Mouse (Mus musculus): ENCODE data around the gene Khdrbs1. TPM values are rescaled to one million over a fixed set of nuclear protein-coding genes. Genes with fewer than 3 reads are reported as not detected.
"Not testable (repeated sequence)": the region's sequence is repeated elsewhere in the genome, so short reads cannot be mapped to it uniquely, and the experiment has no call there.

Khdrbs1 gene
- polyA plus RNA-seq, 1 experiment from 2014 or later = 168 TPM

DNA sequence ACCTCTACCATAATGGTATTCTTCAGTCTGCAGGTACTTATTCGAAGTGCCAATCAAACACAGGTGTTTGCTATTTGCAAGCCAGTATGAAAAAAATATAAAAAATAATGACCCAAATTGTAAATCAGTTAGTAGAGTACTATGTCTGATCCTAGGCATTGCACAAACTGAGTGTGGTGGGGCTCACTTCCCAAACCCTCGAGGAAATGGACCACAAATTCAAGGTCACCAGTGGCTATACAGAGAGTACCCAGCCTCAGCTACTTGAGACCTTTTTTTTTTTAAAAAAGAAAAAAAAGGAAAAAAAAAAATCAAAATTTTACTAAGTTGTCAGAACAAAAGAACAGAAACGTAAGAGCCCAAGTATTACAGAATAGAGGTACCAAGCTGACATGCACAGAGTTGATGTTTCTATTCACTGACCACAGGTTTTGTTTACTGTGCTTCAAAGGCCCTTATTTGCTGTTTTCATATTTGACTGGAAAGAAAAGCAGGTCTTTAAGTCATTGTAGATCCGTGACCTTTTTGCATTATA lies 2.9 kb downstream of the Khdrbs1 start:
- WGBS = 90% methylated on average over 4 of the region's 4 CpGs
- Histone ChIP-seq H3K27me3 (ENCODE audit: insufficient read depth, poor library complexity, severe bottlenecking) (no peaks in the 10 kb centered on the region), H3K9me3 (no peaks in the 10 kb centered on the region), H3K27ac (no peak overlapping the region), H3K36me3 (peaks cover 51% of the 10 kb centered on the region), H3K4me3 (peak overlapping the region; percentile 97), H3K4me1 (replicated peaks) (peaks cover 31% of the 10 kb centered on the region)
- no peak for DNase-seq (ENCODE audit: low spot score)

DNA sequence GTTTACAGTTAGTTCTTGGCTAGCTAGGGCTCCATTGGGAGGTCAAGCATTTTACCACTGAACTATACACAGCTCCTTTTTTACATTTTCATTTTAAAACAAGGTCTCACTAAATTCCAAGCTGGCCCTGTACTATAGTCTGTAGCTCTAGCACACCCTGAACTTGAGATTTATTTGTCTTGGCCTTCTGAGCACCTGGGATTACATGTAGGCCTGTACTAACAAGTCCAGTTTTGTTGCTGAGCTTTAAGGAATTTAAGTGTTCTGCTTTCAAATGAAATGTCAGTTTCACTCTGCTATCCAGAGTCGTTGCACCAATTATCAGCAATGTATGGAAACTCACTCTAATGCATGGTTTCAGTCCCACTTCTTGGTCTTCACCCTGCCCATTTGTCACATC lies 5.9 kb downstream of the Khdrbs1 start:
- H3K9me3 ChIP-seq = no peaks in the 10 kb centered on the region
- H3K27ac ChIP-seq = no peak overlapping the region
- no peaks in the 10 kb centered on the region for H3K27me3 ChIP-seq (ENCODE audit: insufficient read depth, poor library complexity, severe bottlenecking)
- no peak overlapping the region for H3K4me3 ChIP-seq
- 90% methylated on average over 1 of the region's 1 CpGs for WGBS
- H3K36me3 ChIP-seq = peaks cover 81% of the 10 kb centered on the region
- H3K4me1 ChIP-seq (replicated peaks) = peaks cover 20% of the 10 kb centered on the region
- no peak for DNase-seq (ENCODE audit: low spot score)

DNA sequence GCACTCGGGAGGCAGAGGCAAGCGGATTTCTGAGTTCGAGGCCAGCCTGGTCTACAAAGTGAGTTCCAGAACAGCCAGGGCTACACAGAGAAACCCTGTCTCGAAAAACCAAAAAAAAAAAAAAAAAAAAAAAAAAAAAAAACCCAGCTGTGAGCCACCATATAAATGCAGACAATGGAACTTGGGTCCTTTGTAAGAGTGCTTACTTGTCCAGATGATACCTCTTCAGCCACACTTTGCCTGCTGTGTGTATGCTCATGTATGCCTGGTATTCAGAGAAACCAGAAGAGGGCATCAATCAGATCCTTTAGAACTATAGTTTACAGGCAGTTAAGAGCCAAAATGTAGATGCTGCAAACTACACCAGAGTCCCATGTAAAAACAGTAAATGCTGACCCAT lies 6.6 kb downstream of the Khdrbs1 start:
- DNase-seq (ENCODE audit: low spot score); H3K4me3 ChIP-seq; H3K27me3 ChIP-seq (ENCODE audit: insufficient read depth, poor library complexity, severe bottlenecking); H3K27ac ChIP-seq; H3K9me3 ChIP-seq: not testable (repeated sequence)
- 98% methylated on average over 4 of the region's 4 CpGs for WGBS
- peaks cover 19% of the 10 kb centered on the region for H3K4me1 ChIP-seq (replicated peaks)
- H3K36me3 ChIP-seq = peaks cover 87% of the 10 kb centered on the region

DNA sequence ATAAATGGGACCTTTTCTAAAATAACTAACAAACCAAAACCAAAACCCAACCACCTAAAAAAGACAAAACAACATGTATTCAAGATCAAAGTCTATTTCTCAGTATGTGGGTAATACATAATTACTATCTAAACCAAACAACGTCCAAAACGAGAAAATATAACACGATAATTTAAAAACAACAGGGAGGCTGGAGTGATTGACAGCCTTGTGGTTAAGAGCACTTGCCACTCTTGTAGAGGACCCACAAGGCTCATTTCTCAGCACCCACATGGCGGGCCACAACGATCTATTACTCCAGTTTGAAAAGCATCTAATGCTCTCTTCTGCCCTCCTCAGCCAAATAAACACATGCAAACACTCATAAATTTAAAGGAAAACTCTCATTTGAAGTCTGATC lies 10.7 kb downstream of the Khdrbs1 start:
- Histone ChIP-seq H3K4me1 (replicated peaks) (no peaks in the 10 kb centered on the region), H3K9me3 (no peaks in the 10 kb centered on the region), H3K27me3 (ENCODE audit: insufficient read depth, poor library complexity, severe bottlenecking) (no peaks in the 10 kb centered on the region), H3K27ac (no peak overlapping the region), H3K36me3 (peaks cover 94% of the 10 kb centered on the region), H3K4me3 (no peak overlapping the region)
- 95% methylated on average over 5 of the region's 5 CpGs for WGBS
- no peak for DNase-seq (ENCODE audit: low spot score)

DNA sequence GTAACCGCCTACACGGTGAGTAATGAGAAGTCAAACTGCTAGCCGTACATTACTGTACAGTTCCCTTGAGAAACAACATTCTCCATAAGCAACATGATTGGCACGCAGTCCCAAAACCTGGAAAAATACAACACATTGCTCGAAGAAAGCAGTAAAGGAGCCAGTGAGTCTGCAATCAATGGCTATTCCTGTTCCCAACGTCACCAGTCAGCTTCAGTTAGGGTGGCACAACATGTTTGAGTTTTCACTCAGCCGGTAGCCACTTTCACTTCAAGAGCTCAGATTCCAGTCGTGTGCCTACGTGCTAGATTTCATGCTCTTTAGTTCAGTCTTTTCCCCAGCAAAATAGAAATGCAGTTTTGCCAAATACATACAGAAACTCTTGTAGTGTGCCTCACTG lies 25.8 kb downstream of the Khdrbs1 start:
- H3K9me3 ChIP-seq = no peaks in the 10 kb centered on the region
- peaks cover 93% of the 10 kb centered on the region for H3K36me3 ChIP-seq
- 92% methylated on average over 9 of the region's 9 CpGs for WGBS
- H3K27ac ChIP-seq = no peak overlapping the region
- no peaks in the 10 kb centered on the region for H3K27me3 ChIP-seq (ENCODE audit: insufficient read depth, poor library complexity, severe bottlenecking)
- H3K4me3 ChIP-seq = no peak overlapping the region
- no peak for DNase-seq (ENCODE audit: low spot score)
- no peaks in the 10 kb centered on the region for H3K4me1 ChIP-seq (replicated peaks)

DNA sequence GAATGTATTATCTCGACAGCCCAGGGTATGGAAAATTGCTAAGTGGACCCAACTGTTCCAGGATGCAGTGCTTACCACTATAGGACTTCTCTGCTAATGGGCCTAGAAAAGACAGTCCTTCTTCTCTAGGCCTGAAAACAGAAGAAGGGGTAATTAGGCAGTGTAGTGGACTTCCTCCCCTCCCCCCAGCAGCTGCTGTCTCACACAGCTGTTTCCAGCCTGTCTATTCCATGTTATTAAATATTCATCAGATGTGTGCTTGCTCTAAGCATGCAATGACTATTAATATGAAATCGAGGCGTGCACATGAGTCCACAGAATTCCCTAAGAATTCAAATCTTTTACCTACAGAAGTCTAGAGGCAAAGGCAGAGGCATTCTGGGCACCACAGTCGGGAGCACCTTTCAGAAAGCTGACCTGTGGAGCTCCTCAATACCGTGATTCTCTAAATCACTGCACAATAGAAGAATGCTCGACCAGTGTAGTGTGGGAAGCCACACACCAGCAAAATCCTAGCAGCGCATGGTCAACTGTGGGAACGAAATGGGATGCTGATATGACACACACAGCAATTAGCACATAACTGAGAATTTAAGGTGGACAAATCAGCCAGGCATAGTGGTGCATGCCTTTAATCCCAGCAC lies 32.5 kb downstream of the Khdrbs1 start:
- peak; percentile 31 for DNase-seq (ENCODE audit: low spot score)
- H3K4me1 ChIP-seq (replicated peaks) = 0 out of 2 replicates have a peak, but pooled peaks cover 4% of the 10 kb centered on the region
- H3K4me3 ChIP-seq = no peak overlapping the region
- H3K9me3 ChIP-seq = no peaks in the 10 kb centered on the region
- H3K36me3 ChIP-seq = peaks cover 100% of the 10 kb centered on the region
- WGBS = 84% methylated on average over 8 of the region's 8 CpGs
- H3K27me3 ChIP-seq (ENCODE audit: insufficient read depth, poor library complexity, severe bottlenecking) = no peaks in the 10 kb centered on the region
- H3K27ac ChIP-seq = peak overlapping the region; percentile 53; the same call in 1 of the 2 replicates

DNA sequence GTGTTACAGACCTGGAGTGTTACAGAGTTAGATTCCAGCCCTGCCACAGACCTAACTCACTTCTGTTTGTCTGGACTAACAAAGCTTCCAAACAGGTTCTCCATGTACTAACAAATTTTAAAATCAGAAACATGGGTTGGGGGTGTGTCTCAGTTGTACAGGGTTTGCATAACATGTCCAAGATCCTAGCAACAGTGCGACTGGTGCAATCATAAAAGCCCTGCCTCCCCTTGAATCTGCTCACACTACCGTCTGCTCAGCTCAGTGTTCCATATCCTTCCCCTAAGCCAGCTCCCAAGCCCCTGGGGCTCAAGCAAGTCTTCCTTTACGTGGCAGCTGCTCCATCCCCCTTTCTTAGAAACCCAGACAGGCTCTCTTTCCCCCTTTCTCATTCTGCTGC lies 35.4 kb downstream of the Khdrbs1 start:
- DNase-seq (ENCODE audit: low spot score) = no peak
- no peak overlapping the region for H3K27ac ChIP-seq
- peaks cover 18% of the 10 kb centered on the region for H3K4me1 ChIP-seq (replicated peaks)
- peaks cover 100% of the 10 kb centered on the region for H3K36me3 ChIP-seq
- no peak overlapping the region for H3K4me3 ChIP-seq
- 78% methylated on average over 3 of the region's 3 CpGs for WGBS
- no peaks in the 10 kb centered on the region for H3K27me3 ChIP-seq (ENCODE audit: insufficient read depth, poor library complexity, severe bottlenecking)
- H3K9me3 ChIP-seq = no peaks in the 10 kb centered on the region

DNA sequence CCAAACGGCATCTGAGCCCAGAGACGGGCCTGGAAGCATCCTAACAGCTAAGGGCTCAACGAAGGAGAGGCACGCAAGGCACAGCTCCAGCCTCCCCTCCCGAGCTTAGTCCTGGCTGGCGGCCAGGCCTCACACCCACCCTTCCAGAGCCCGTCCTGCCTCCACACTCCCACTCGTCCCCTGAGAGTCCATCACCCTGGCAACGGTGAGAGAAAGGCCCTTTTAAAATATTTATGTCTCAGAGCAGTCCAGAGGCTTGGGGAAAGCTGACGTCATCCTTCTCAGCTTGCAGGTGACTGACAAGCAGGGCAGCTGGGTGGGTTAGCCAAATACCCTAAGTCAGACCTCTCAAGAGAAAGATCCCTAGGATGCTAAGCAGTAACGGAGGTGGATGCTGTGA lies 39.6 kb downstream of the Khdrbs1 start:
- peaks cover 70% of the 10 kb centered on the region for H3K36me3 ChIP-seq
- H3K9me3 ChIP-seq = no peaks in the 10 kb centered on the region
- H3K27ac ChIP-seq = peak overlapping the region; percentile 80
- peak; percentile 54 for DNase-seq (ENCODE audit: low spot score)
- 45% methylated on average over 11 of the region's 11 CpGs for WGBS
- H3K4me1 ChIP-seq (replicated peaks) = peaks cover 16% of the 10 kb centered on the region
- no peaks in the 10 kb centered on the region for H3K27me3 ChIP-seq (ENCODE audit: insufficient read depth, poor library complexity, severe bottlenecking)
- H3K4me3 ChIP-seq = no peak overlapping the region

DNA sequence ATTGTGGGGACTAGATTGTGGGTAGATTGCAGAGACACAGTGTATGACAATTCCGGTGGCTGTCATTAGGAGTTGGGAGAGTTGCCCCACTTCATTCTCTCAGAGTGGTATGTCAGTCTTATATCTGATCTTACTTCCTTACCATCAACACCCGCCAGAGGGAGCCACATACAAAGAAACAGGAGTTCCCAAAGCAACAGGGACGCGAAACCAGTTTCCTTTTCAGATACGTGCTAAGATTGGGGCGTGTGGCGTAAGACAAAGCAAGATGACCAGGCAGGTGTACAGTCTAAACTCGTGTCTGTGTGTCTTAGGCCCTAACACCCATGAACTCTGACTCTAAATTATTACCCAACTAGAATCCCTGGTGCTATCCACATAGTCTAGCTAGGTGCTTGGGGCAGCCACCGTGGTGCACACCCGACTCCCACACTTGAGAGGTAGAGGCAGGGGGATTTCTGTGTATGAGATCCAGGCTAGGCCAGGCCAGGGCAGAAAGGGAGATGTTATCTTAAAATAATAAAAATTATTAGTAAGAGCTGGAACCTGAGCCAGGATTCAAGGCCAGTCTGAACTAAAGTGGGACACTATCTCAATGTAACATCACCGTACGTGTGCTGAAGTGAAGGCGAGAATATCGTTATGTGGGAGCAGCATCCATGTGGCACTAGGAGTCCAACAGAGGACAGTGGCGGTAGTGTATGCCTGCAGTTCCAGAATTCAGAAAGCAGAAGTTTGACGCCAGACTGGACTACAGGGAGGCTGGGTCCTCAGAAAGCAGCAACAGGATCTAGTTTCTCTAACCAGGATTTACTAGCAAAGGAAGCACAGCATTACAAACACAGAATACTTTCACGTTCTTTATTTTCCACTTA lies 40.4 kb downstream of the Khdrbs1 start:
- Histone ChIP-seq H3K27me3 (ENCODE audit: insufficient read depth, poor library complexity, severe bottlenecking) (no peaks in the 10 kb centered on the region), H3K36me3 (peaks cover 63% of the 10 kb centered on the region), H3K27ac (peak overlapping the region; percentile 80), H3K9me3 (no peaks in the 10 kb centered on the region), H3K4me1 (replicated peaks) (peaks cover 22% of the 10 kb centered on the region), H3K4me3 (no peak overlapping the region)
- WGBS = 62% methylated on average over 17 of the region's 17 CpGs
- peak; percentile 85 for DNase-seq (ENCODE audit: low spot score)

DNA sequence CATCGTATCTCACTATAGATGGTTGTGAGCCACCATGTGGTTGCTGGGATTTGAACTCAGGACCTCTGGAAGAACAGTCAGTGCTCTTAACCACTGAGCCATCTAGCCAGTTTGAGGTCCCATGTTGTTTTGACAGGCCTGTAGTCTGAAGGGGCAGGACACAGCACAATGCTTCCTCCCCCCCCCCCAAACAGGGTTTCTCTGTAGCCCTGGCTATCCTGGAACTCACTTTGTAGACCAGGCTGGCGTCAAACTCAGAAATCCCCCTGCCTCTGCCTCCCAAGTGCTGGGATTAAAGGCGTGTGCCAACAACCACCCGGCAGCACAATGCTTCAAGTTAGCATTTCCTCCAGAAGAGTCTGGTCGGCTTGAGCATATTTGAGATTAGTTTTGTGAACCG lies 41.4 kb downstream of the Khdrbs1 start:
- peaks cover 52% of the 10 kb centered on the region for H3K36me3 ChIP-seq

DNA sequence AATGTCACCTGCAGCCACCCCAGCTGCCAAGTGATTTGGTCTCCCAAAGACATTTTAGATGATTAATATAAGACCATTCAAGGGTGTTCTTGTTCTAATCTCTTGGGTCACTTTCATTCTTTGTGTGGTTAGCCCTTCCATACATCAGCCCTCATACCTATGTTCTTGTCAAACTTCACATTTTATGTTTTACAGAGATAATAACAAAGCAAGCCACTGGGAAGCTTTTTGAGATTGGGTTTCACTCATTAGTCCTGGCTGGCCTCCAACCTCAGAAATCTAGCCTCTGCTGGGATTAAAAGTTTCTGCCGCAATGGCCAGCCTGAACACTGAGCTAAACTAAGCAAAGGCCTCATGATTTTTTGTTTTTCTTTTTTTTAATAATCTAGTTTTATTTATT lies 41.9 kb downstream of the Khdrbs1 start:
- no peak for DNase-seq (ENCODE audit: low spot score)
- Histone ChIP-seq H3K27me3 (ENCODE audit: insufficient read depth, poor library complexity, severe bottlenecking) (no peaks in the 10 kb centered on the region), H3K4me1 (replicated peaks) (peaks cover 32% of the 10 kb centered on the region), H3K9me3 (no peaks in the 10 kb centered on the region), H3K36me3 (peaks cover 48% of the 10 kb centered on the region), H3K4me3 (no peak overlapping the region), H3K27ac (no peak overlapping the region)
- WGBS = 92% methylated on average over 1 of the region's 1 CpGs

More for the DNA sequence above, 41.4 kb downstream of the Khdrbs1 start:
- DNase-seq (ENCODE audit: low spot score); H3K4me3 ChIP-seq; H3K27me3 ChIP-seq (ENCODE audit: insufficient read depth, poor library complexity, severe bottlenecking); H3K9me3 ChIP-seq; H3K27ac ChIP-seq: not testable (repeated sequence)
- WGBS = 94% methylated on average over 6 of the region's 6 CpGs
- peaks cover 27% of the 10 kb centered on the region for H3K4me1 ChIP-seq (replicated peaks)

DNA sequence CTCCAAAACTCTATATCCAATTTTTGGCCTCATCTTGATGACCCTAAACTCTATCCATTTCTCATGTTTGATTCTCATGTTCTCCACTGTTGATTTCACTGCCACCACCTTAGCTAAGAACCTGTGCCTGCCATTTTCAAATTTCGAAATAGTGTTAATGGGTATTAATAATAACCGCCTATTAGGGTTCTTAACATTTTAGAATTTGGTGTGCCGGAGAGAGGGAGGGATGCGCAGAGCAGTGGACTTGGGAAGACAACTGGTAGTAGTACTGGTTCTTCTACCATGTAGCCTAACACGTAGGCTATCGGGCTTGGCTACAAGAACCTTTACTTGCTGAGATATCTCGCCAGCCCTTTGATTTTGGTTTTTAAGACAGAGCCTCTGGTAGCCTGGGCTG lies 44.9 kb downstream of the Khdrbs1 start:
- WGBS = 86% methylated on average over 7 of the region's 7 CpGs
- peaks cover 39% of the 10 kb centered on the region for H3K36me3 ChIP-seq
- peaks cover 27% of the 10 kb centered on the region for H3K4me1 ChIP-seq (replicated peaks)
- H3K27me3 ChIP-seq (ENCODE audit: insufficient read depth, poor library complexity, severe bottlenecking) = no peaks in the 10 kb centered on the region
- H3K4me3 ChIP-seq = peak overlapping the region; percentile 68
- H3K9me3 ChIP-seq = no peaks in the 10 kb centered on the region
- H3K27ac ChIP-seq = peak overlapping the region; percentile 98
- DNase-seq (ENCODE audit: low spot score) = no peak
